Mouse (Mus musculus) adrenal gland (tissue): ENCODE measurements around the gene Fer1l5.

Experiments used
- microRNA-seq, 2 experiments: library from miRNA; unstranded; fragments of <30 nt; microRNA quantifications; one replicate each; pipeline ENCODE4; 2019

The Fer1l5 gene

Small RNA genes within 50 kb of the gene (microRNA-seq; reads per million reads assigned to microRNA genes)
- 0.46 to 0.86 reads per million in 2 experiments for gene Mir6898
